Mouse (Mus musculus) CH12.LX (cell line): ENCODE measurements around the gene Fam217a. TPM values are rescaled to one million over a fixed set of nuclear protein-coding genes. Genes with fewer than 3 reads are reported as not detected.
"Not testable (repeated sequence)": the region's sequence is repeated elsewhere in the genome, so short reads cannot be mapped to it uniquely, and the experiment has no call there.

ENCODE experiments used
- DNase-seq: peaks from one replicate; pipeline ENCODE4 v3.0.0-alpha.2; 2013; ENCODE audit errors: extremely low read depth
- H3K27ac ChIP-seq: 2 replicates; pipeline ENCODE4 v1.5.1; 2012; ENCODE audit warnings: low read depth, mild to moderate bottlenecking, control low read depth, moderate library complexity; ENCODE audit not compliant: insufficient read depth
- H3K27me3 ChIP-seq: replicated peaks from 2 replicates; pipeline ENCODE3; 2012; ENCODE audit warnings: inconsistent platforms
- H3K36me3 ChIP-seq, 2 experiments: replicated peaks in 1 of 2; 2 replicates each; pipeline versions ENCODE3 to v1.6.1; 2012; ENCODE audit warnings: inconsistent platforms in 1 of 2, low read length in 1 of 2, mild to moderate bottlenecking in 1 of 2, mixed read lengths in 1 of 2, moderate library complexity in 1 of 2; ENCODE audit not compliant: control insufficient read depth in 1 of 2, insufficient read depth in 1 of 2
- H3K4me1 ChIP-seq, 2 experiments: 2 replicates each; pipeline ENCODE4 v1.6.1; 2012; ENCODE audit warnings: inconsistent platforms in 1 of 2, moderate library complexity in 1 of 2; ENCODE audit not compliant: insufficient read depth in 2 of 2, control insufficient read depth in 1 of 2
- H3K4me2 ChIP-seq: 2 replicates; pipeline ENCODE4 v1.6.1; 2012; ENCODE audit warnings: low read depth, mild to moderate bottlenecking, control low read depth; ENCODE audit not compliant: poor library complexity, insufficient read depth, severe bottlenecking
- H3K4me3 ChIP-seq, 3 experiments: fragments of 150-350 bp in 1 of 3; sonication (generic) in 1 of 3; replicated peaks in 1 of 3; 2 replicates each; pipeline versions ENCODE3 to v1.5.1; 2011 to 2012; ENCODE audit warnings: low read depth in 2 of 3, low read length in 2 of 3, mild to moderate bottlenecking in 2 of 3, moderate library complexity in 2 of 3, control low read depth in 1 of 3, improper control_type of control experiment in 1 of 3, inconsistent platforms in 1 of 3, mixed read lengths in 1 of 3; ENCODE audit not compliant: poor library complexity in 1 of 3
- H3K79me2 ChIP-seq: replicated peaks from 2 replicates; pipeline ENCODE4 v1.6.1; 2012; ENCODE audit warnings: mild to moderate bottlenecking, moderate library complexity; ENCODE audit not compliant: control insufficient read depth, poor library complexity, insufficient read depth, severe bottlenecking; ENCODE audit errors: extremely low read depth
- H3K9ac ChIP-seq: 2 replicates; pipeline ENCODE4 v1.6.1; 2012; ENCODE audit warnings: low read depth, mild to moderate bottlenecking, control low read depth, moderate library complexity; ENCODE audit not compliant: insufficient read depth
- H3K9me3 ChIP-seq: replicated peaks from 2 replicates; pipeline ENCODE3; 2012; ENCODE audit warnings: low read length, inconsistent platforms, mixed read lengths
- BHLHE40 ChIP-seq: IDR thresholded peaks from 2 replicates; pipeline ENCODE4 v1.6.1; 2011; ENCODE audit warnings: mild to moderate bottlenecking, low read depth, low read length, improper control_type of control experiment
- CHD1 ChIP-seq: IDR thresholded peaks from 2 replicates; pipeline ENCODE4 v1.6.1; 2012; ENCODE audit warnings: low read depth, low read length, improper control_type of control experiment, inconsistent platforms
- CTCF ChIP-seq, 2 experiments: IDR thresholded peaks in 1 of 2; conservative IDR thresholded peaks in 1 of 2; 2 replicates each; pipeline ENCODE4 v1.5.1; 2011 to 2012; ENCODE audit warnings: low read depth in 2 of 2, low read length in 2 of 2, improper control_type of control experiment in 1 of 2, inconsistent platforms in 1 of 2, mild to moderate bottlenecking in 1 of 2, moderate library complexity in 1 of 2
- EP300 ChIP-seq: IDR thresholded peaks from 2 replicates; pipeline ENCODE4 v1.6.1; 2011; ENCODE audit warnings: low read length, improper control_type of control experiment
- ETS1 ChIP-seq: conservative IDR thresholded peaks from 2 replicates; pipeline ENCODE4 v1.6.1; 2012; ENCODE audit warnings: low read depth, mild to moderate bottlenecking, inconsistent platforms, low read length, improper control_type of control experiment, moderate library complexity
- IRF4 ChIP-seq: IDR thresholded peaks from 2 replicates; pipeline ENCODE4 v1.6.1; 2014; ENCODE audit warnings: low read depth, mild to moderate bottlenecking, inconsistent platforms, low read length, improper control_type of control experiment
- JUN ChIP-seq: IDR thresholded peaks from 2 replicates; pipeline ENCODE4 v1.6.1; 2011; ENCODE audit warnings: low read depth, mild to moderate bottlenecking, low read length, improper control_type of control experiment, moderate library complexity; ENCODE audit not compliant: insufficient read depth
- JUND ChIP-seq: conservative IDR thresholded peaks from 2 replicates; pipeline ENCODE4 v1.6.1; 2011; ENCODE audit warnings: low read depth, low read length, improper control_type of control experiment
- KAT2A ChIP-seq: IDR thresholded peaks from 2 replicates; pipeline ENCODE4 v1.6.1; 2012; ENCODE audit warnings: low read length, improper control_type of control experiment, inconsistent platforms; ENCODE audit not compliant: insufficient replicate concordance
- MAX ChIP-seq: IDR thresholded peaks from 2 replicates; pipeline ENCODE4 v1.6.1; 2011; ENCODE audit warnings: low read length, improper control_type of control experiment
- MAZ ChIP-seq: IDR thresholded peaks from 2 replicates; pipeline ENCODE4 v1.6.1; 2012; ENCODE audit warnings: low read depth, mild to moderate bottlenecking, inconsistent platforms, low read length, improper control_type of control experiment, moderate library complexity
- MXI1 ChIP-seq: IDR thresholded peaks from 2 replicates; pipeline ENCODE4 v1.6.1; 2011; ENCODE audit warnings: mild to moderate bottlenecking, low read depth, low read length, improper control_type of control experiment
- NELFE ChIP-seq: IDR thresholded peaks from 2 replicates; pipeline ENCODE4 v1.6.1; 2011; ENCODE audit warnings: low read depth, low read length, improper control_type of control experiment
- NRF1 ChIP-seq: IDR thresholded peaks from 2 replicates; pipeline ENCODE4 v1.6.1; 2014; ENCODE audit warnings: low read depth, mild to moderate bottlenecking, inconsistent platforms, low read length, improper control_type of control experiment, moderate library complexity
- PAX5 ChIP-seq: IDR thresholded peaks from 2 replicates; pipeline ENCODE4 v1.6.1; 2012; ENCODE audit warnings: low read length, inconsistent platforms, mixed read lengths
- RCOR1 ChIP-seq: conservative IDR thresholded peaks from 2 replicates; pipeline ENCODE4 v1.6.1; 2012; ENCODE audit warnings: low read depth, mild to moderate bottlenecking, inconsistent platforms, low read length, improper control_type of control experiment
- SIN3A ChIP-seq: IDR thresholded peaks from 2 replicates; pipeline ENCODE4 v1.6.1; 2012; ENCODE audit warnings: low read length, improper control_type of control experiment, inconsistent platforms
- SMC3 ChIP-seq: IDR thresholded peaks from 2 replicates; pipeline ENCODE4 v1.6.1; 2011; ENCODE audit warnings: low read depth, low read length, improper control_type of control experiment
- UBTF ChIP-seq: IDR thresholded peaks from 2 replicates; pipeline ENCODE4 v1.6.1; 2012; ENCODE audit warnings: low read depth, mild to moderate bottlenecking, inconsistent platforms, low read length, improper control_type of control experiment, moderate library complexity
- USF1 ChIP-seq: IDR thresholded peaks from 2 replicates; pipeline ENCODE4 v1.6.1; 2014; ENCODE audit warnings: low read depth, mild to moderate bottlenecking, inconsistent platforms, low read length, improper control_type of control experiment
- ZMIZ1 ChIP-seq: IDR thresholded peaks from 2 replicates; pipeline ENCODE4 v1.6.1; 2012; ENCODE audit warnings: low read depth, mild to moderate bottlenecking, inconsistent platforms, low read length, improper control_type of control experiment
- dilution Hi-C: fragments of 300-500 bp; cut with MboI; formaldehyde crosslinking; loops from 2 replicates; pipeline ENCODE4 v1.14.3; 2020; ENCODE audit warnings: low sequenced_read_pairs; ENCODE audit not compliant: extremely low pct_unique_long_range_greater_than_20kb, extremely low pct_ligation_motif_present
- in situ Hi-C: fragments of 300-500 bp; cut with MboI; formaldehyde crosslinking; loops from 3 replicates; pipeline ENCODE4 v1.14.3; 2019; ENCODE audit warnings: low sequenced_read_pairs, low pct_ligation_motif_present, low pct_unique_long_range_greater_than_20kb, mixed read lengths
- polyA plus RNA-seq: library from polyadenylated mRNA; unstranded; fragments of >175 nt; gene quantifications from 2 replicates; pipeline ENCODE4 v1.2.1, GENCODE M21; 2012; ENCODE audit warnings: low read depth; ENCODE audit not compliant: insufficient read length
- total RNA-seq, 2 experiments: library from RNA; depleted of rRNA; stranded (reverse); fragments of 300-350 nt in 1 of 2; fragments of >200 nt in 1 of 2; gene quantifications; 2 replicates each; pipeline ENCODE4 v1.2.3; 2012 to 2014

Gene Fam217a
- total and polyA plus RNA-seq, 3 experiments, result not detected

- H3K9ac ChIP-seq, result no peak within 1 kb of the TSS
- H3K9me3 ChIP-seq, result no peaks in the 10 kb centered on the region
- in situ Hi-C loops, result no loop called here
These were observed 39.6 kb upstream of the Fam217a start, which contains the start of gene Eci3 for GRCm38 (mm10) chr13:34963511-34964397. Gene Eci3 (minus strand): TSS chr13:34963810.

GRCm38 (mm10) chr13:34960996-34961770 is 37.1 kb upstream of the Fam217a start:
- DNase-seq, result no peak
- dilution Hi-C loops (no loop called here), in situ Hi-C loops (no loop called here)
- TF ChIP-seq IRF4 (no peak), EP300 (no peak), MAX (no peak), CTCF (conservative IDR thresholded peaks at IDR 0.05 in 1 of 2, IDR thresholded peaks at IDR 0.05 in 1 of 2; ENCODE audit: low read depth in 2 of 2, low read length in 2 of 2) (no peak), RCOR1 (no peak), NELFE (no peak), PAX5 (no peak), ETS1 (no peak), JUN (no peak), CHD1 (no peak), NRF1 (no peak), SMC3 (no peak), JUND (no peak), MXI1 (no peak), UBTF (no peak)
- H3K9me3 ChIP-seq, result no peaks in the 10 kb centered on the region
- no peaks in the 10 kb centered on the region for H3K4me1 ChIP-seq
- H3K9ac ChIP-seq, result no peak overlapping the region
- no peak overlapping the region for H3K4me2 ChIP-seq
- no peaks in the 10 kb centered on the region for H3K79me2 ChIP-seq
- H3K27ac ChIP-seq, result no peak overlapping the region
- H3K36me3 ChIP-seq, result no peaks in the 10 kb centered on the region
- no peaks in the 10 kb centered on the region for H3K27me3 ChIP-seq
- no peak overlapping the region for H3K4me3 ChIP-seq

More at GRCm38 (mm10) chr13:34963511-34964397, 39.6 kb upstream of the Fam217a start, which contains the start of gene Eci3:
- Histone ChIP-seq H3K4me1 (no peaks in the 10 kb centered on the region), H3K4me3 (no peak within 1 kb of the TSS), H3K27ac (no peak within 1 kb of the TSS), H3K79me2 (no peaks in the 10 kb centered on the region), H3K4me2 (no peak within 1 kb of the TSS), H3K27me3 (no peaks in the 10 kb centered on the region), H3K36me3 (no peaks in the 10 kb centered on the region)
- dilution Hi-C loops, result no loop called here
- TF ChIP-seq ZMIZ1 (no peak), USF1 (no peak), BHLHE40 (no peak), MAZ (no peak), ETS1 (no peak), KAT2A (no peak), SIN3A (no peak), NRF1 (no peak)
- DNase-seq, result no peak

- H3K79me2 ChIP-seq, H3K4me2 ChIP-seq, H3K4me3 ChIP-seq, H3K9ac ChIP-seq, H3K36me3 ChIP-seq, H3K27me3 ChIP-seq, DNase-seq, dilution Hi-C loops, H3K4me1 ChIP-seq, H3K9me3 ChIP-seq, H3K27ac ChIP-seq, in situ Hi-C loops: not testable (repeated sequence)
These were observed 34.0 kb upstream of the Fam217a start for GRCm38 (mm10) chr13:34958158-34958557.
